Mouse (Mus musculus) hindbrain, embryonic 12.5 days (tissue): ENCODE results near the gene Agbl3. TPM values are rescaled to one million over a fixed set of nuclear protein-coding genes. Genes with fewer than 3 reads are reported as not detected.

ENCODE experiments used
- ATAC-seq: fragments of 200-750 bp; cut with Nextera tagmentation; 2 replicates; pipeline ENCODE4 v1.8.0; 2017; ENCODE audit warnings: moderate TSS enrichment; ENCODE audit not compliant: low FRiP score
- H3K27ac ChIP-seq: fragments of 300-500 bp; sonication (generic); 2 replicates; pipeline ENCODE4 v1.5.1; 2016; ENCODE audit warnings: mild to moderate bottlenecking
- H3K27me3 ChIP-seq: fragments of 300-500 bp; sonication (generic); 2 replicates; pipeline ENCODE4 v1.6.1; 2016; ENCODE audit warnings: mild to moderate bottlenecking
- H3K36me3 ChIP-seq: fragments of 300-500 bp; sonication (generic); 2 replicates; pipeline ENCODE4 v1.6.1; 2016; ENCODE audit warnings: mild to moderate bottlenecking
- H3K4me1 ChIP-seq: fragments of 300-500 bp; sonication (generic); 2 replicates; pipeline ENCODE4 v1.6.1; 2016
- H3K4me2 ChIP-seq: fragments of 300-500 bp; sonication (generic); replicated peaks from 2 replicates; pipeline ENCODE4 v1.6.1; 2016; ENCODE audit warnings: mild to moderate bottlenecking
- H3K4me3 ChIP-seq: fragments of 300-500 bp; sonication (generic); 2 replicates; pipeline ENCODE4 v1.5.1; 2016; ENCODE audit warnings: mild to moderate bottlenecking
- H3K9ac ChIP-seq: fragments of 300-500 bp; sonication (generic); 2 replicates; pipeline ENCODE4 v1.6.1; 2016; ENCODE audit warnings: mild to moderate bottlenecking, moderate library complexity
- H3K9me3 ChIP-seq: fragments of 300-500 bp; sonication (generic); replicated peaks from 2 replicates; pipeline ENCODE4 v1.6.1; 2016; ENCODE audit warnings: mild to moderate bottlenecking
- WGBS: fragments of 180-500 bp; shearing (Covaris S2); methylation state at CpG from one replicate; pipeline ENCODE4 v1.1.7; 2016; 5-methylcytosine and 5-hydroxymethylcytosine counted together
- polyA plus RNA-seq: library from polyadenylated mRNA; unstranded; fragments of >200 nt; fragmentation: Nextera tagmentation; extraction: Ambion mirVana; gene quantifications from 2 replicates; pipeline ENCODE4 v1.2.1, GENCODE M21; 2016

The Agbl3 gene
- polyA plus RNA-seq, 1 experiment from 2014 or later = 8.9 TPM

GRCm38 (mm10) chr6:34867995-34868350 is 87.7 kb downstream of the Agbl3 start:
- Histone ChIP-seq H3K36me3 (no peaks in the 10 kb centered on the region), H3K27me3 (no peaks in the 10 kb centered on the region)
- ATAC-seq = no peak

GRCm38 (mm10) chr6:34868507-34869217 is 88.4 kb downstream of the Agbl3 start:
- 84% methylated on average over 20 of the region's 20 CpGs for WGBS
- Histone ChIP-seq H3K27ac (no peak overlapping the region), H3K36me3 (no peaks in the 10 kb centered on the region), H3K9me3 (no peaks in the 10 kb centered on the region), H3K4me2 (no peak overlapping the region), H3K4me3 (no peak overlapping the region), H3K9ac (no peak overlapping the region), H3K4me1 (peaks cover 3% of the 10 kb centered on the region; the same call in 1 of the 2 replicates), H3K27me3 (no peaks in the 10 kb centered on the region)
- ATAC-seq = no peak

More at GRCm38 (mm10) chr6:34867995-34868350, 87.7 kb downstream of the Agbl3 start:
- no peaks in the 10 kb centered on the region for H3K9me3 ChIP-seq
- H3K4me2 ChIP-seq = no peak overlapping the region
- H3K9ac ChIP-seq = no peak overlapping the region
- no peak overlapping the region for H3K4me3 ChIP-seq
- whole genome bisulfite sequencing = 79% methylated on average over 10 of the region's 10 CpGs
- H3K4me1 ChIP-seq = peaks cover 3% of the 10 kb centered on the region; the same call in 1 of the 2 replicates
- no peak overlapping the region for H3K27ac ChIP-seq

- Histone ChIP-seq H3K9me3 (no peaks in the 10 kb centered on the region), H3K27me3 (no peaks in the 10 kb centered on the region), H3K9ac (no peak overlapping the region), H3K4me3 (no peak overlapping the region), H3K36me3 (no peaks in the 10 kb centered on the region), H3K4me2 (no peak overlapping the region), H3K27ac (no peak overlapping the region), H3K4me1 (peaks cover 4% of the 10 kb centered on the region; the same call in 1 of the 2 replicates)
- WGBS = 81% methylated on average over 13 of the region's 13 CpGs
- no peak for ATAC-seq
These were observed 89.1 kb downstream of the Agbl3 start for GRCm38 (mm10) chr6:34869225-34869915.

GRCm38 (mm10) chr6:34870136-34870535 is 89.9 kb downstream of the Agbl3 start:
- H3K4me1 ChIP-seq = peaks cover 7% of the 10 kb centered on the region; the same call in 1 of the 2 replicates
- no peak overlapping the region for H3K27ac ChIP-seq
- no peaks in the 10 kb centered on the region for H3K36me3 ChIP-seq
- H3K27me3 ChIP-seq = no peaks in the 10 kb centered on the region
- H3K4me3 ChIP-seq = no peak overlapping the region
- H3K9me3 ChIP-seq = no peaks in the 10 kb centered on the region
- 77% methylated on average over 5 of the region's 5 CpGs for WGBS
- no peak overlapping the region for H3K9ac ChIP-seq
- no peak overlapping the region for H3K4me2 ChIP-seq
- no peak for ATAC-seq

GRCm38 (mm10) chr6:34870724-34871123 is 90.5 kb downstream of the Agbl3 start:
- H3K4me1 ChIP-seq = peaks cover 7% of the 10 kb centered on the region; the same call in 1 of the 2 replicates
- H3K4me2 ChIP-seq = no peak overlapping the region
- H3K36me3 ChIP-seq = no peaks in the 10 kb centered on the region
- no peaks in the 10 kb centered on the region for H3K27me3 ChIP-seq
- H3K9ac ChIP-seq = no peak overlapping the region
- 78% methylated on average over 5 of the region's 5 CpGs for WGBS
- no peak overlapping the region for H3K4me3 ChIP-seq
- no peaks in the 10 kb centered on the region for H3K9me3 ChIP-seq
- ATAC-seq = no peak
- H3K27ac ChIP-seq = no peak overlapping the region

- Histone ChIP-seq H3K27me3 (no peaks in the 10 kb centered on the region), H3K9me3 (no peaks in the 10 kb centered on the region), H3K4me1 (peaks cover 14% of the 10 kb centered on the region), H3K36me3 (no peaks in the 10 kb centered on the region), H3K9ac (no peak overlapping the region), H3K4me2 (no peak overlapping the region), H3K27ac (no peak overlapping the region), H3K4me3 (no peak overlapping the region)
- 92% methylated on average over 7 of the region's 7 CpGs for WGBS
- ATAC-seq = no peak
These were observed 91.7 kb downstream of the Agbl3 start for GRCm38 (mm10) chr6:34871929-34872328.

GRCm38 (mm10) chr6:34872871-34873270 is 92.6 kb downstream of the Agbl3 start:
- Histone ChIP-seq H3K9me3 (no peaks in the 10 kb centered on the region), H3K4me3 (no peak overlapping the region), H3K4me1 (peaks cover 19% of the 10 kb centered on the region), H3K27me3 (no peaks in the 10 kb centered on the region), H3K27ac (no peak overlapping the region), H3K36me3 (no peaks in the 10 kb centered on the region), H3K9ac (no peak overlapping the region), H3K4me2 (no peak overlapping the region)
- ATAC-seq = no peak
- 93% methylated on average over 10 of the region's 10 CpGs for WGBS

- no peaks in the 10 kb centered on the region for H3K9me3 ChIP-seq
- H3K4me2 ChIP-seq = no peak overlapping the region
- no peaks in the 10 kb centered on the region for H3K27me3 ChIP-seq
- no peak overlapping the region for H3K4me3 ChIP-seq
- ATAC-seq = no peak
- no peaks in the 10 kb centered on the region for H3K36me3 ChIP-seq
- WGBS = 72% methylated on average over 21 of the region's 21 CpGs
- peaks cover 24% of the 10 kb centered on the region for H3K4me1 ChIP-seq
- H3K9ac ChIP-seq = no peak overlapping the region
- H3K27ac ChIP-seq = no peak overlapping the region
These were observed 94.1 kb downstream of the Agbl3 start for GRCm38 (mm10) chr6:34874101-34874921.

- Histone ChIP-seq H3K9me3 (no peaks in the 10 kb centered on the region), H3K9ac (no peak overlapping the region), H3K27ac (no peak overlapping the region), H3K4me1 (peaks cover 24% of the 10 kb centered on the region), H3K4me2 (no peak overlapping the region), H3K36me3 (0 out of 2 replicates have a peak, but pooled peaks cover under 1% of the 10 kb centered on the region), H3K27me3 (no peaks in the 10 kb centered on the region), H3K4me3 (no peak overlapping the region)
- ATAC-seq = no peak
- 88% methylated on average over 15 of the region's 15 CpGs for WGBS
These were observed 95.1 kb downstream of the Agbl3 start for GRCm38 (mm10) chr6:34875268-34875761.

GRCm38 (mm10) chr6:34875966-34876834 is 96.0 kb downstream of the Agbl3 start:
- no peak overlapping the region for H3K27ac ChIP-seq
- 60% methylated on average over 12 of the region's 12 CpGs for WGBS
- H3K4me1 ChIP-seq = peaks cover 24% of the 10 kb centered on the region
- no peaks in the 10 kb centered on the region for H3K9me3 ChIP-seq
- peak overlapping the region; percentile 71; the same call in 1 of the 2 replicates for H3K4me2 ChIP-seq
- H3K4me3 ChIP-seq = peak overlapping the region; percentile 63; the same call in 1 of the 2 replicates
- no peaks in the 10 kb centered on the region for H3K27me3 ChIP-seq
- peaks cover 9% of the 10 kb centered on the region for H3K36me3 ChIP-seq
- ATAC-seq = no peak
- H3K9ac ChIP-seq = peak overlapping the region; percentile 82; the same call in 1 of the 2 replicates

GRCm38 (mm10) chr6:34876835-34877156 is 96.6 kb downstream of the Agbl3 start:
- peak overlapping the region; percentile 71 for H3K4me2 ChIP-seq
- peak overlapping the region; percentile 90 for H3K27ac ChIP-seq
- H3K4me3 ChIP-seq = peak overlapping the region; percentile 63
- ATAC-seq = no peak
- H3K9ac ChIP-seq = peak overlapping the region; percentile 82
- no peaks in the 10 kb centered on the region for H3K9me3 ChIP-seq
- H3K27me3 ChIP-seq = no peaks in the 10 kb centered on the region
- peaks cover 24% of the 10 kb centered on the region for H3K4me1 ChIP-seq
- 43% methylated on average over 2 of the region's 2 CpGs for WGBS
- H3K36me3 ChIP-seq = peaks cover 14% of the 10 kb centered on the region
